9 mouse cellular contexts compared by ENCODE assay signal in genomic region chr7:19920166-19920505, GRCm38 (mm10). TPM values are rescaled to one million over a fixed set of nuclear protein-coding genes. Genes with fewer than 3 reads are reported as not detected.
DNase-seq lines count a peak whose midpoint lies in the region; ATAC-seq and TF ChIP-seq lines count a peak whose summit lies in the region.
"Had no signal": no experiment of that assay in that cellular context is flagged by ENCODE, and none has a peak within 500 bp of the region (broad histone marks: within the 10 kb centered on the region; RNA-seq: fewer than 3 reads in every experiment).

No protein-coding gene starts in this region.

- no peak for TF ChIP-seq CTCF in ES-Bruce4 (IDR thresholded peaks at IDR 0.05; ENCODE audit: low read depth, low read length)

- ATAC-seq in heart, embryonic 11.5 days (replicated peaks; ENCODE audit: insufficient number of reproducible peaks, low FRiP score, low TSS enrichment), result 0 out of 2 replicates have a peak, but pooled peaks have one; percentile 2
- ATAC-seq in hindbrain, embryonic 11.5 days (ENCODE audit: low FRiP score), result peak; percentile 56
- ATAC-seq in midbrain, embryonic 12.5 days (ENCODE audit: low FRiP score, low read depth), result peak; percentile 21; the same call in 1 of the 2 replicates

- 0 out of 2 replicates have a peak, but pooled peaks cover 6% of the 10 kb centered on the region for H3K4me1 ChIP-seq in heart, embryonic 11.5 days (ENCODE audit: control insufficient read depth, insufficient read depth, low read length)
- no peaks in the 10 kb centered on the region for H3K4me1 ChIP-seq in ES-Bruce4 (ENCODE audit: control insufficient read depth, insufficient read depth, low read length)
- H3K4me1 ChIP-seq in hindbrain, embryonic 11.5 days (replicated peaks; ENCODE audit: control insufficient read depth, insufficient read depth, low read length), result no peaks in the 10 kb centered on the region
- 0 out of 2 replicates have a peak, but pooled peaks cover 9% of the 10 kb centered on the region for H3K4me1 ChIP-seq in midbrain, embryonic 12.5 days

- no peaks in the 10 kb centered on the region for H3K9me3 ChIP-seq in heart, embryonic 11.5 days (replicated peaks; ENCODE audit: control insufficient read depth, low read length)
- no peaks in the 10 kb centered on the region for H3K9me3 ChIP-seq in ES-Bruce4 (replicated peaks; ENCODE audit: control insufficient read depth, insufficient read depth, low read length, poor library complexity, severe bottlenecking)
- no peaks in the 10 kb centered on the region for H3K9me3 ChIP-seq in hindbrain, embryonic 11.5 days (ENCODE audit: control insufficient read depth, low read length)
- no peaks in the 10 kb centered on the region for H3K9me3 ChIP-seq in midbrain, embryonic 12.5 days

- no peak for DNase-seq in heart, postnatal 25 days (ENCODE audit: low spot score)
- no peak for DNase-seq in hindbrain, embryonic 11.5 days (ENCODE audit: low spot score)
- DNase-seq in adrenal gland, postnatal 10 days, result no peak
- no peak for DNase-seq in adrenal gland, postnatal 14 days
- DNase-seq in cerebellum, adult 11-12 months, result no peak

- peak overlapping the region; percentile 85 for H3K27ac ChIP-seq in heart, embryonic 11.5 days (ENCODE audit: low read depth, low read length)
- H3K27ac ChIP-seq in ES-Bruce4 (ENCODE audit: insufficient read depth, low read length), result peak overlapping the region; percentile 84
- no peak overlapping the region for H3K27ac ChIP-seq in hindbrain, embryonic 11.5 days (ENCODE audit: low read depth, low read length)
- H3K27ac ChIP-seq in midbrain, embryonic 12.5 days (replicated peaks), result peak overlapping the region; percentile 56; the same call in 1 of the 2 replicates

- intact Hi-C loops in heart, postnatal 25 days (cut with DNase I), result loop anchor here (2.0 kb wide), 1 partner anchor 21 kb away; no protein-coding TSS in a partner anchor

- H3K4me2 ChIP-seq in heart, embryonic 11.5 days, result peak overlapping the region; percentile 66
- peak overlapping the region; percentile 88 for H3K4me2 ChIP-seq in hindbrain, embryonic 11.5 days (replicated peaks; ENCODE audit: low read depth, low read length)
- H3K4me2 ChIP-seq in midbrain, embryonic 12.5 days (replicated peaks), result peak overlapping the region; percentile 82

- no peaks in the 10 kb centered on the region for H3K27me3 ChIP-seq in heart, embryonic 11.5 days (ENCODE audit: control insufficient read depth, insufficient read depth, low read length)
- no peaks in the 10 kb centered on the region for H3K27me3 ChIP-seq in ES-Bruce4 (ENCODE audit: control insufficient read depth, insufficient read depth, low read length, poor library complexity, severe bottlenecking)
- H3K27me3 ChIP-seq in hindbrain, embryonic 11.5 days (ENCODE audit: control insufficient read depth, insufficient read depth, low read length), result no peaks in the 10 kb centered on the region
- H3K27me3 ChIP-seq in midbrain, embryonic 12.5 days, result no peaks in the 10 kb centered on the region

- WGBS in heart, embryonic 11.5 days (ENCODE audit: insufficient replicate concordance), result 26% methylated on average over 4 of the region's 4 CpGs
- WGBS in hindbrain, embryonic 11.5 days, result 43% methylated on average over 4 of the region's 4 CpGs
- 33% methylated on average over 4 of the region's 4 CpGs for WGBS in midbrain, embryonic 12.5 days

- peaks cover 13% of the 10 kb centered on the region for H3K36me3 ChIP-seq in heart, embryonic 11.5 days (ENCODE audit: control insufficient read depth, insufficient read depth, low read length)
- peaks cover 15% of the 10 kb centered on the region for H3K36me3 ChIP-seq in ES-Bruce4 (ENCODE audit: control insufficient read depth, insufficient read depth, low read length, poor library complexity, severe bottlenecking)
- no peaks in the 10 kb centered on the region for H3K36me3 ChIP-seq in hindbrain, embryonic 11.5 days (ENCODE audit: control insufficient read depth, insufficient read depth, low read length)
- no peaks in the 10 kb centered on the region for H3K36me3 ChIP-seq in midbrain, embryonic 12.5 days

- H3K4me3 ChIP-seq in heart, embryonic 11.5 days (ENCODE audit: low read depth, low read length), result peak overlapping the region; percentile 86
- peak overlapping the region; percentile 78 for H3K4me3 ChIP-seq in ES-Bruce4 (ENCODE audit: low read depth, low read length)
- peak overlapping the region; percentile 58 for H3K4me3 ChIP-seq in hindbrain, embryonic 11.5 days (ENCODE audit: low read depth, low read length)
- peak overlapping the region; percentile 72 for H3K4me3 ChIP-seq in midbrain, embryonic 12.5 days

- no peak for TF ChIP-seq EP300 in ES-Bruce4 (IDR thresholded peaks at IDR 0.05; ENCODE audit: insufficient read depth, low read depth, low read length)

- no peak for TF ChIP-seq POLR2A in ES-Bruce4 (IDR thresholded peaks at IDR 0.05; ENCODE audit: insufficient read depth, low read length)

- peak overlapping the region; percentile 87 for H3K9ac ChIP-seq in heart, embryonic 11.5 days (ENCODE audit: low read depth, low read length)
- peak overlapping the region; percentile 90 for H3K9ac ChIP-seq in ES-Bruce4 (ENCODE audit: low read depth, poor library complexity, severe bottlenecking)
- H3K9ac ChIP-seq in hindbrain, embryonic 11.5 days (ENCODE audit: low read depth, low read length), result peak overlapping the region; percentile 66; the same call in 1 of the 2 replicates
- peak overlapping the region; percentile 73; the same call in 1 of the 2 replicates for H3K9ac ChIP-seq in midbrain, embryonic 12.5 days (replicated peaks)

RNA-seq across cellular contexts. Expression of gene Pvr, which starts 0.8 kb away (rescaled TPM):
- polyA plus RNA-seq in heart, embryonic 11.5 days (2014; fragmentation: Nextera tagmentation; extraction: Ambion mirVana), result 12.0 and 13.0 TPM in 2 replicates
- 10 to 100 TPM; 19.3 to 20.1 TPM for total RNA-seq in heart, postnatal 25 days (2021)
- 63.5 and 68.1 TPM in 2 replicates for polyA plus RNA-seq in ES-Bruce4 (2011; ENCODE audit: insufficient read depth, insufficient read length, low read depth, missing spikeins)
- polyA plus RNA-seq in hindbrain, embryonic 11.5 days (2014; fragmentation: Nextera tagmentation; extraction: Ambion mirVana), result 2.8 and 3.1 TPM in 2 replicates
- 3.4 and 3.7 TPM in 2 replicates for polyA plus RNA-seq in midbrain, embryonic 12.5 days (2016; fragmentation: Nextera tagmentation; extraction: Ambion mirVana)
- total RNA-seq in adrenal gland, postnatal 10 days (2021), result 10 to 100 TPM; 20.9 to 24.9 TPM
- total RNA-seq in adrenal gland, postnatal 14 days (2021), result 31.0 and 34.1 TPM in 2 replicates

RNA-seq across cellular contexts. Expression of gene Igsf23, which starts 30.4 kb away (rescaled TPM):
- polyA plus RNA-seq in heart, embryonic 11.5 days (2014; fragmentation: Nextera tagmentation; extraction: Ambion mirVana), result 0.84 and 2.0 TPM in 2 replicates
- total RNA-seq in heart, postnatal 25 days (2021), result 1 to 10 TPM; 1.8 to 2.8 TPM
- 1.3 and 2.1 TPM in 2 replicates for polyA plus RNA-seq in ES-Bruce4 (2011; ENCODE audit: insufficient read depth, insufficient read length, low read depth, missing spikeins)
- 0.15 TPM in 1 of 2 replicates, not detected in the other for polyA plus RNA-seq in hindbrain, embryonic 11.5 days (2014; fragmentation: Nextera tagmentation; extraction: Ambion mirVana)
- polyA plus RNA-seq in midbrain, embryonic 12.5 days (2016; fragmentation: Nextera tagmentation; extraction: Ambion mirVana), result not detected in 2 replicates
- under 1 TPM; 0.27 TPM for total RNA-seq in adrenal gland, postnatal 10 days (2021)
- 0.41 and 0.75 TPM in 2 replicates for total RNA-seq in adrenal gland, postnatal 14 days (2021)

RNA-seq across cellular contexts. Expression of gene Ceacam19, which starts 32.4 kb away (rescaled TPM):
- not detected in 2 replicates for polyA plus RNA-seq in heart, embryonic 11.5 days (2014; fragmentation: Nextera tagmentation; extraction: Ambion mirVana)
- total RNA-seq in heart, postnatal 25 days (2021), result not detected
- not detected in 2 replicates for polyA plus RNA-seq in ES-Bruce4 (2011; ENCODE audit: insufficient read depth, insufficient read length, low read depth, missing spikeins)
- not detected in 2 replicates for polyA plus RNA-seq in hindbrain, embryonic 11.5 days (2014; fragmentation: Nextera tagmentation; extraction: Ambion mirVana)
- not detected in 2 replicates for polyA plus RNA-seq in midbrain, embryonic 12.5 days (2016; fragmentation: Nextera tagmentation; extraction: Ambion mirVana)
- total RNA-seq in adrenal gland, postnatal 10 days (2021), result not detected
- total RNA-seq in adrenal gland, postnatal 14 days (2021), result not detected in 2 replicates

RNA-seq across cellular contexts. Expression of gene Ceacam20, which starts 45.1 kb away (rescaled TPM):
- polyA plus RNA-seq in heart, embryonic 11.5 days (2014; fragmentation: Nextera tagmentation; extraction: Ambion mirVana), result not detected in 2 replicates
- not detected for total RNA-seq in heart, postnatal 25 days (2021)
- polyA plus RNA-seq in ES-Bruce4 (2011; ENCODE audit: insufficient read depth, insufficient read length, low read depth, missing spikeins), result 0.21 TPM in 1 of 2 replicates, not detected in the other
- not detected in 2 replicates for polyA plus RNA-seq in hindbrain, embryonic 11.5 days (2014; fragmentation: Nextera tagmentation; extraction: Ambion mirVana)
- polyA plus RNA-seq in midbrain, embryonic 12.5 days (2016; fragmentation: Nextera tagmentation; extraction: Ambion mirVana), result not detected in 2 replicates
- total RNA-seq in adrenal gland, postnatal 10 days (2021), result not detected
- total RNA-seq in adrenal gland, postnatal 14 days (2021), result not detected in 2 replicates
- total RNA-seq: neutrophil, adult 5-6 weeks had no signal

RNA-seq across cellular contexts. Expression of gene Ceacam16, which starts 59.0 kb away (rescaled TPM):
- polyA plus RNA-seq in heart, embryonic 11.5 days (2014; fragmentation: Nextera tagmentation; extraction: Ambion mirVana), result not detected in 2 replicates
- under 1 TPM in 1 of 2 experiments, not detected in 1; 0.42 TPM for total RNA-seq in heart, postnatal 25 days (2021)
- not detected in 2 replicates for polyA plus RNA-seq in ES-Bruce4 (2011; ENCODE audit: insufficient read depth, insufficient read length, low read depth, missing spikeins)
- not detected in 2 replicates for polyA plus RNA-seq in hindbrain, embryonic 11.5 days (2014; fragmentation: Nextera tagmentation; extraction: Ambion mirVana)
- polyA plus RNA-seq in midbrain, embryonic 12.5 days (2016; fragmentation: Nextera tagmentation; extraction: Ambion mirVana), result 0.17 TPM in 1 of 2 replicates, not detected in the other
- total RNA-seq in adrenal gland, postnatal 10 days (2021), result under 1 TPM in 1 of 2 experiments, not detected in 1; 0.18 TPM
- total RNA-seq in adrenal gland, postnatal 14 days (2021), result 0.33 and 0.38 TPM in 2 replicates

Comparison
In these comparisons a context has a peak if more than half of its experiments do, and no peak if none do; other contexts are left out.
1. ATAC-seq: peak in every context shown above with its lines; median percentile 56 in hindbrain, embryonic 11.5 days; 21 in midbrain, embryonic 12.5 days; 2 in heart, embryonic 11.5 days.